Mouse (Mus musculus) T-helper 17 cell (primary cell): Measurements from ENCODE around the gene St13.

Experiments used
- in situ Hi-C, 2 experiments: fragments of 300-600 bp; cut with MboI, MseI; formaldehyde crosslinking; loops; 1 replicate in 1 of 2; 2 replicates in 1 of 2; pipeline ENCODE4 v1.15.1; 2025; ENCODE audit warnings: high pct_unique_total_duplicates in 2 of 2

Gene St13

DNA sequence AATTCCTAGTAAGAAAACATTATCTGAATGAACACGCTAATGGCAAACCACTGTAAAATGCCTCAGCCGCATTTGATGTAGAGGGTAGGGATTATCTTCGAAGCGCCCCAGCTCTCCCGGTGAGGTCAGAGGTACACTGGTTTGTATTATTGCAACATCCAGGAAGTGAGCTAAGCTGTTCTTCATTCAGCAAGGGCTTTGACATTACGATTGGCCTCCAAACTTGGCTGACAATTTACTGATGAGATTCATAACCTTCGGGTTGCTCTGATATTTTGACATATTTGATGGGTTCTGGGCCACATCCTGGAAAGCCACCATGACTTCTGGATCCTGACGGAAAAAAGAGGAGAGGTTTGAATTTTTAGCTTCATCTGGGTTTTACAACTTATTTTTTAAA is 34.6 kb downstream of the St13 start:
- in situ Hi-C loops = loop anchor here in 1 of 2 experiments (10.0 kb wide), 1 partner anchor 270 kb away; no protein-coding TSS in a partner anchor

DNA sequence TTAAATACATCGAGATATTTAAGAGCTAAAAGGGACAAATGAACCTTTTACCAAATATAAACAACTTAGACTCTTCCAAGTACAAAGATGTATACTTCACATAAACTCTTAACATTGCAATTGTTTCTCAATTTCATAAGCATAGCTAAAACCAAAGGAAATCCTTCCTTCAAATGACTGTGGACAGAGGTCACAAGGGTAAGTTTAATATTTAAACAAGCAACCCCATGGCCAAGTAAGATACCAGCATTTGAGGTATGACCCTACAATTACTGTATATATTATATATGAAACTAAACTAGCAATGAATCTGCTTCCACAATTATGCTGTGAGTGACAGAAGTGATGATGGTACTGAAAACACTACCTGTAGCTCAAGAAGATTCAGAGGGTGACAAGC is 35.6 kb downstream of the St13 start:
- in situ Hi-C loops = loop anchor here in 1 of 2 experiments (10.0 kb wide), 1 partner anchor 271 kb away; no protein-coding TSS in a partner anchor

DNA sequence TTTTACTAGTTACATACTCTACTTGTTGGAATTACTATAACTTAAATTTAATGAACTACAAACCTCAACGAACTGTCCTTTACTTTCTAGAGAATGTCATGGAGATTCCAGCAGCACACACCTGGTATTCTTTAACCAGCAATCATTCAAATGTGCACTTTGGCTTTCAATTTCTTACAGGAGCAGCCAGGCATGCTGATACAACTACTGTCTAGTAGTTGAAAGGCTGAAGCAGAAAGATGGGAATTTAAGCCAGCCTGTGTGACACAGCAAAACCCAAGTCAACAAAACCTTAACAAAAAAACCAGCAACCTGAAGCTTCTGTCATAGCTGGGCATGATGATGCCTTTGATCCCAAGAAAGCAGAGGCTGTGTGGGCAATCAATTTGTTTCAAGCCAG is 37.4 kb downstream of the St13 start:
- in situ Hi-C loops = loop anchor here in 1 of 2 experiments (10.0 kb wide), 1 partner anchor 272 kb away; no protein-coding TSS in a partner anchor

DNA sequence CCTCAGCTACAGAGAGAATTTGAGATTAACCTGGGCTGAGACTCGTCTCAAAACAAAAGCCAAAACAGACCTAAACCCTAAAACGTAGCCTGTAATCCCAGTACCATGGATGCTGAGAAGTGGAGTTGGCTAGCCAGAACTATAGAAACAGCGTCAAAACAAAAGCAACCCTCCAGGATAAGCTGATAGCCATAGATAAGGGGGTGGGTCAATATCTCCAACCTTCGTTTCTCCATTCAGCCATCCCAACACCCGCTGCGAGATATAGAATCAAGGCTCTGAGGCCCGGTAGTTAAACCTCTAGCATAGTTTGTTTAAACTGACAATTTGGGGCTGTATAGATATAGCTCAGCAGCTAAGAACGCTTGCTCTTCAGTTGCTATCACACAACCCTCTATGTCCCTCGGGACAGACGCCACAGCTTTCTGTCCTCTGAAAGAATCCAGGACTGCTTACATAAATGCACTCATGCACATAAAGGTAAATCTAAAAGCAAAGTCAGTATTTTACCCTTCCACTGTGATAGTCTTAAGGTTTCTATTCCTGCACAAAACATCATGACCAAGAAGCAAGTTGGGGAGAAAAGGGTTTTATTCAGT is 38.4 kb downstream of the St13 start:
- in situ Hi-C loops = loop anchor here in 1 of 2 experiments (10.0 kb wide), 1 partner anchor 273 kb away; no protein-coding TSS in a partner anchor

DNA sequence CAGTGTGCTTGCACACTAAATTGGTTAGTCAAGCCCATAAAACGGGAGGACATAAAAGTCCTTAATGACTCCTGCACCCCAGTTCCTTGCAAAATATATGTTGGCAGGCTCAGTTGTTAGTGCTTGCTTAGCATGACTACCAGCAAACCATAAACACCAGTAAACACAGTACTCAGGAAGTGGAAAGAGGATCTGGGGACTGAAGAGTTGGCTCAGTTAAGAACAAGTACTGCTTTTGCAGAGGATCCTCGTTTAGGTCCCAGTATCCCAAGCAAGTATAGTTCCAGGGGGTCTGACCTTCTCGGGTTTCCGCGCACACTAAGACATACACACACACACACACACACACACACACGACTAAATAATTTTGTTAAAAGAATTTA is 38.9 kb downstream of the St13 start:
- in situ Hi-C loops = loop anchor here in 1 of 2 experiments (10.0 kb wide), 1 partner anchor 274 kb away; no protein-coding TSS in a partner anchor

DNA sequence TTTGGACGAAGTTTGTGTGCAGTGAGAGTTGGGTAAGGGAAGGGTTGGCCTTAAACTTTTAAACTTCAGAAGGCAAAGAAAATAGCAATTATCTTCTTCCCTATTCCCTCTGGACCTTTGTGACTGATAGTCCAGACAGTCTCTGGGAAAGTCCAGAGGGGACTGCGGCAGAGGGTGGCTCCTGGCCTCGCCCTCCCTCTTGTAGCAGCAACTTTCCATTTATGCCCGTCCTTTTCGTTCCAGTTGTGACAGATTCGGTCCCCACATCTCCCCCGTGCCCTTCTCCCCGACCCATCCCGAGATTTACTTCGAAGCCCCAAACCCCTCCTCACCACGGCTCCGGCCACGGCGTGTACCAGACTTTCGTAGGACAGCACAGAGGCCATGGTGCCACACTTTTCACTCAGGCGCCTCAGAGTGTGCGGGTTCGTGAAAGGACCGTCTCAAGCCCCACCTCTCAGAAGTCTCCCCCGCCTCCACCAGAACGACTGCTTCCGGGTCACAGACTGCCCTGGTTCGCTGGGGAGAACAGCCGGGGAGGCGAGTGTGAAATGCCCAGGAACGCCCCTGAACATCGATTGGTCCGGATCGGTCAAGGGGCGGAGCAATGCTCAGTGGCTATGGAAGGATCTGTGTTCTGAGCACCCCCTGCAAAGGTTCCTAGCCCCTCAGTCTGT is 39.4 kb downstream of the St13 start, which contains the start of gene Slc25a17:
TSS of gene Slc25a17 (minus strand) at position 468 of the 677 bp plus-strand sequence.
- in situ Hi-C loops = loop anchor here in 1 of 2 experiments (10.0 kb wide), 1 partner anchor 274 kb away; no protein-coding TSS in a partner anchor

DNA sequence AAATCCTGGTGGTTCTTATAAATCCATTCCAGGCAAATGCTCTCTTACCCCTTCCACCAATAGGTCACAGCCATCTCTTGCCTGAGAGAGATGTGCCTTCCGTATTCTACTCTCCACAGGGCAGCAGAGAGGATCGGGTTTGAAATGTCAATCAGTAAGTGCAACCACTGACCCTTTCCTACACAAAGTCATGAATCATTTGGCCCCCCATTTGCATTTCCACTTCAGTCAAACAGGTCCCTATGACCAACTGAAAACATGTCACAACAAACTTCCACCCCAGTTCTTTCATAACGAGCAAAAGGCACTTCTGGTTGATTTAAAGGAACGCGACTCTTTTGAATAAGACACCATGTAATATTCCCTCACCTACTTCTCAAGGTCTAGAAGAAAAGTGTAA is 40.5 kb downstream of the St13 start:
- in situ Hi-C loops = loop anchor here in 1 of 2 experiments (10.0 kb wide), 1 partner anchor 1125 kb away; the partner anchor contains the start of genes AC140267.1 and Mief1

DNA sequence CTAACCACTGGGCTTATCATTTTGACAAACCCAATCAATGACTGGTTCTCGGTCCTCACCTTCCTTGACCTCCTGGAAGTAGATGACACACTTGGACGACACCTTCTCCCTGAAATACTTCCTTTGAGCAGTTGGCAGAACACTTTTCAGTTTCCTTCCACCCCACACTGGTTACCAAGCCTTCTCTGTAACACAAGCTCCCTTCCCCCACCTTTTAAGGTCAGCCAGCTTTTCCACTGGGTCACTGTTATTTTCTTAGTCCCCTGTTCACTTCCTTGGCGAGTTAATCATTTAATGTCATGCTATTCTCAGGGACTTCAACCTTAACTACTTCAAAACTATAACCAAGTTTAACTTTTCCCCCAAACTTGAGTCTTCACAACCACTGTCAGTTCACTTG is 40.9 kb downstream of the St13 start:
- in situ Hi-C loops = loop anchor here in 1 of 2 experiments (10.0 kb wide), 1 partner anchor 1124 kb away; the partner anchor contains the start of genes AC140267.1 and Mief1

DNA sequence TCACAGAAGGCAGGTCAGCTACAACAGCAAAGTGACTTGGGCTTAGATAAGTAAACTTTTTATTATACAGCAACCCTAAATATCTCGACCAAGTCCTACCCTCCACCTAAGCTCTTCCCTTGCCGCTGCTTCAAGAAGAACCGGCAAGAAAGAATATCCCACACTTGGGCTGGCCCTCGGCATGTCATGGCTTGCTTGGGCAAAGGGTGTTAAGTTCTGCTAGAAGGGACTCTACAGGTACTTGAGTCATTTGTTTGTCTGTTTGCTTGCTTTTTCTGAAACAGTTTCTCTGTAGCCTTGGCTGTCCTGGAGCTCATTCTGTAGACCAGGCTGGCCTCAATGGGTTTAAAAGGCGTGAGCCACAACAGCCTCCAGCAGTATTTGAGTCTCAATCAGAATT is 42.9 kb downstream of the St13 start:
- in situ Hi-C loops = loop anchor here in 1 of 2 experiments (10.0 kb wide), 1 partner anchor 1122 kb away; the partner anchor contains the start of genes AC140267.1 and Mief1

DNA sequence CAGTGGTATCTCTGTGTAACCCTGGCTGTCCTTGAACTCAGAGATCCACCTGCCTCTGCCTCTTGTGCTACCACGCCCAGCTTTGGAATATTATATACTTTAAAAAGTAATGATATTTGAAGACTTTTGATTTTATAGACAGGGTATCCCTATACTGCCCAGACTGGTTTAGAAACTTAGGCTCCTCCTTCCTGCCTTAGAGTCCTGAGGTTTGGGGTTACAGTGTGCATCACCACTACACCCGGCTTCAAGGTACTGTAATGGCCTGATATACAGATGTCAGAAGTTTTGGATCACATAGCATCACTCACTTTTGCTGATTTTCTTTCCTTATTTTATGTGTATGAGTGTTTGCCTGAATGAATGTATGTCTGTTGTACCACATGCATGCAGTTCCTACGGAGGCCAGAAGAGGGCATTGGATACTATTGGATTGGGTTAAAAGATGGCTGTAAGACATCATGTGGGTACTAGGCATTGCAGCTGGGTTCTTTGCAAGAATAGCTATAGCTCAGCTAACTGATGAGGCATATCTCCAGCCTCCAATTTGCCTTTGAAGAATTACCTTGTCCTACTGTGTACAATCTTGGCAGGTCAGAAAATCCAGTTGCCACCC is 44.6 kb downstream of the St13 start:
- in situ Hi-C loops = loop anchor here in 1 of 2 experiments (10.0 kb wide), 1 partner anchor 1120 kb away; the partner anchor contains the start of genes AC140267.1 and Mief1

DNA sequence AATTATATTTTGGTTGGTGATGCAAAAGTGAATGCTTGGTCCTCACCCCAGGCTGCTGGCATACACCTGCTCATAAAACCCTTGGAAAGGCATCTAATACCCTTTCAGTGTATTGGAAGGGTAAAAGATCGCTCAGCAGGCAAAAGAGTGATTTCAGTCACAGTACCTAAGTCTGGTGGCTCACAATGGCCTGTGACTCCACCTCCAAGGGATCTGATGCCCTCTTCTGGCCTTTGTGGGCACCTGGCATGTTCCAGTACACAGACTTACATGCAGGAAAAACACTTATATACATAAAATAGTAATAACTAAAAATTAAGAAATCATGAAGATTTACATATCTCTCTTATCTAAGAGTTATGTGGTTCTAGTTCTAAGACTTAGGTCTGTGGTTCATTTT is 47.2 kb downstream of the St13 start:
- in situ Hi-C loops = loop anchor here in 1 of 2 experiments (10.0 kb wide), 1 partner anchor 1118 kb away; the partner anchor contains the start of genes AC140267.1 and Mief1

DNA sequence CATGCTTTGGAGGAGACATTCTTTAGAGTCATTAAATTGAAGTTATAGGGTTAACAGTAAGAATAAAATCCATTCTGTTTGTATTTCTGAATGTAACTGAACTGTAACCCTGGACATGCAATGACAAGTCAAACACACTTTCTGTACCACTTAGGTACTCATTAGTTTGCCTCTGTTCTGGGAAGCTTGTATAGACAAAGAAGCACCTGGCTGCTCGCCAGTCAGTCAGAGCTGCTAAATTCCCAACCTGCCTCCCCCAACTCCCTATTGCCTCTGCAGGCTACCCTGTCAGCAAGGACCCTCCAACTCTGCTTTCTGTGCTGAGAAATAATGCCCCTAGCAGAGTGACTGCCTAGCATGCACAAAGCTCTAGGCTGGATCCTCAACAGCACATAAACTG is 49.5 kb downstream of the St13 start:
- in situ Hi-C loops = loop anchor here in 1 of 2 experiments (10.0 kb wide), 1 partner anchor 1116 kb away; the partner anchor contains the start of genes AC140267.1 and Mief1

DNA sequence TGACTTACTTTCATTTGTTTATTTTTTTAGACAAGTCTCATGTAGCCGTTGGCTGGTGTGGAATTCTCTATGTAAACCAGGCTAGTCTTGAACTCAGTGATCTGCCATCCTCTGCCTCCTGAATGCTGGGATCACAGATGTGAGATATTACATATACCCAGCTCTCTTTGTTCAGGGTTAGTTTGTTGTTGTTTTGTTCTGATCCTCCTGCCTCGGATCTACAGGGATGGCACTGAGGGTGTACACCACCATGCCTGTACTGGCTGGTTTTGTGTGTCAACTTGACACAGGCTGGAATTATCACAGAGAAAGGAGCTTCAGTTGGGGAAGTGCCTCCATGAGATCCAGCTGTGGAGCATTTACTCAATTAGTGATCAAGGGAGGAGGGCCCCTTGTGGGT is 51.5 kb downstream of the St13 start:
- in situ Hi-C loops = no loop called here

DNA sequence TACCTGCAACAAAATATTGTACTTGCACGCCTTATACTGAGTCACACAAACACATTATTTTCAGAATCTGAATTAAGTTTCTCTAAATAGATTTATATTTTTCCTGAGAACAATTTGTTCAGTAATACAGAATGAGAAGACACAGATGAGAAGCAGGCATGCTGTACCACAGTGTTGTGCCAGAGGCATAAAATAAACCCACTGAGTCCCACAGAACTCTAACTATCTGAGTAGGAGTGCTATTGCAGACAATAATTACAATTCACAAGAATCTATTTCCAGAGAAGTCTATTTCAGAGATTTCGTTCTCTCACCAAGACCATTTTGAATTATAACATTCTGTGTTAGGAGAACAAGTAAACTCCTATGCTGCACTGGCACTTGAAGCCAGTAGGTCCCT is 52.4 kb downstream of the St13 start:
- in situ Hi-C loops = no loop called here

DNA sequence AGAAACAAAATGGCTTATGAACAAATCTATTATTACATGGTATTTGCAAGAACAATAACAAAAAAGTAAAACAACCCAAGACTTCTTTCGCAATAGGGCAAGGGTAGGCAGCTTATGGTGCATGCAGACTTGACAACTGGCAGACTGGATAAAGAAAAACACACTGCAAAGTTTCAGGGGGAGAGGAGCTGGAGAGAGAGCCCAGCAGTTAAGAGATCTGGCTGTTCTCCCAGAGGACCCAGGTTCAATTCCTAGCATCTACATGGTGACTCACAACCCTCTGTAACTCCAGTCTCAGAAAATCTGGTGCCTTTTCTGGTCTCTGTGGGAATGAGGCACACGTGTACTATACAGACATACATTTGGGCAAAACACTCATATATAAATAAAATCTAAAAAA is 58.5 kb downstream of the St13 start:
- in situ Hi-C loops = no loop called here

DNA sequence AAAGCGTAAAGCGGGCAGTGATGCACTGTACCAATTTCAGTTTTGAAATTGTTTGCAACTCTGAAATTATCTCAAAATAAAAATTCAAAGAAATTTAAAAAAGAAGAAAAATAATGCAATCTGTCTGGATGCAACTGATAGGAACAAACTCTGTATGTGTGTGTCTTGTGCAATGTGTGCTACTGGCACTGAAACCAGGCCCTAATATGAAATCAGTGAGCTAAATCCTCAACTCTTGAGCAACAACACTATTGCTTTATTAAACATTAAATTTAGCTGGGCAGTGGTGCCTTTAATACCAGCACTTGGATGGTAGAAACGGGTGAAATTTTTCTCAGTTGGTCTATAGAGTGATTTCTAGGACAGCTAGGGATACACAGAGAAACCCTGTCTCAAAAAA is 60.7 kb downstream of the St13 start:
- in situ Hi-C loops = loop anchor here in 1 of 2 experiments (10.0 kb wide), 1 partner anchor 1544 kb away; no protein-coding TSS in a partner anchor

DNA sequence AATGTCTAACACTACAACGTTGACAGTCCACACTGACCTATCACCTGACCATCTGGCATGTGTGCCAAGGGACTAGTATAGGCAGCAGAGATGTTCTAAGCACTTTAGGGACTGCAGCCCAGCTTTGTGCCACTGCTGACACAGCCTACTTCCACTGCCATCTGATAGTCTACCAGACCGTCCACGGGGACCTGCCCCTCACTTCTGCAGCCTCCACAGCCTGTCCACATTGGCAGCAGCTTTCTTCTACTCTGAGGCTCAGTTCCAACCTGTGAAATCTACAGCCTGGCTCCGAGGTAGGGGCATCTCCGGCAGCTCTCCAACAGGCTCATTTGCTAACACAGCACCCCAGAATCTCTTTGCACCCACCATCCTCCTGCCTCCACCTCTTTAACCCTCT is 63.4 kb downstream of the St13 start:
- in situ Hi-C loops = loop anchor here in 1 of 2 experiments (10.0 kb wide), 1 partner anchor 1542 kb away; no protein-coding TSS in a partner anchor

DNA sequence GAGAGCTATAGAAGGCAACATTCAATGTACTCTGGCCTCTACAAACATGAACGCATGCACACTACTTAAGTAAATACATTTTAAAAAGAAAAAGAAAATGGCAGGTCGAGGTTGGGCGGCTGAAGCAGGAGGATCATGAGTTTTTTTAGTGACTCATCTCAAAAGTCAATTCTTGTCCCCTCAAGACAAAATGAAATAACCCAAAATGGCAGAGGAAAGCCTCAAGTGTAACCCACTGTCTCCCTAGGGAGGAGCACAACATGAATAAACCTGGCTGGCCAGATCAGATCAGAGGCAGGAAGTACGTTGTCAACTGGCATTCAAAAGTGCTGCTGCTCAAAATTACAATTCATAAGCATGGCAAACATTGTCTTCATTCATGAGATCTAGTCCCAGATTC is 67.4 kb downstream of the St13 start:
- in situ Hi-C loops = loop anchor here in 1 of 2 experiments (5.0 to 10.0 kb wide), 2 partner anchors 60 to 1538 kb away; no protein-coding TSS in a partner anchor

DNA sequence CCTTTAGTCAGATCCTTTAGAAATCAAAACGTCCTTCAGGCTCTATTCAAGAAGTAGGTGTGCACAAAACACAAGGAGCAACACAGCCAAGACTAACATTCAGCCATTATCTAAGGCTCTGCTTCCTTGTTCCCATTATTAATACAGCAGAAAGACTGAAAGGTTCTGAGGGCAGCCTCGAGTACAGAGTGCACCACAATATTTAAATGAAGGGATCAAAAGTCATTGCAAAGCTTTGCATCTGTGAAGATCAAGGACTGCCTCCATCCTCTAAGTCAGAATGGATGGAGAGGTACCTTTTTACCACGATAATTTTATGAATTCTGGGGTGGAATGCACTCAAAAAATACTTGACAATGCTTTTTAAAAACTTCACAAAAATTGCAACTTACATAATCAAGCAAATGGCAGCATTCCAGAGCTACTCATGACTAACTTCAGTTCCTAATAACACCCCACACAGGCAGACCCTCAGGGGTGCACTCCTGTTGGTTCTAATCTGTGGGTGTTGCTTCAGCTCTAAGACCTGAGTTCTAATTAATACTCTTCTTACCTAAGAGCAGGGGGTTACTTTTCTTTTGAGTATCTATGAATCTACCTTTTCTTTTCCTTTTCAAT is 69.0 kb downstream of the St13 start:
- in situ Hi-C loops = loop anchor here in 1 of 2 experiments (5.0 to 10.0 kb wide), 2 partner anchors 59 to 1536 kb away; no protein-coding TSS in a partner anchor

DNA sequence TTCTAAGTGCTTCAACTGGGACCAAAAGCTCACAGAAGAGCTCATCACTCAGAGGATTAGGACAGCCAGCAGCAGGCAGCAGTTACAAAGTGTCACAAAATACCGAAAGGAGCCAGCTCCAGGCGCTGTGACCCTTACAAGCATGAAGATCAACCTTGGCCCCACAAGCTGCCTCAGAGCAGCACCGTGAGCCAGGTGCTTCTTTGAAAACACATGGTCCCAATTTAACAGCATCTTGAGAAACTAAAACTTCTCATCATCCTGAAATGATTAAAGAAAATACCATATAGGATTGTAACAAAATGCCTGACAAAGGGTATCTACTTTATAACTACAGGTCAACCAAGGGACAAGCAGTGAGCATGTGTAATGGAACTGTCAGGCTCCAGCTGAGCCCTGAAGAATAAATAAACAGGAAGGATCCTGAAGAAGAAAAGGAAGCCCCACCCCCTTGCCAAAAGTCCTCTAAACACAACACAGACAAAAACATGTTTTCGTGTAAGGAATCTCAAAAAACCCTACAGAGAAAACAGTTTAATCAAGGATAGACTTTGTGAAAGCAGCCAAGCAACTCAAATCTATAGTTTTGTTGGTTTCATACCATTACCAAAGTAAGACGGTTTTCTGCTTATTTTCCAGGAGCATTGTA is 70.0 kb downstream of the St13 start:
- in situ Hi-C loops = loop anchor here in 1 of 2 experiments (5.0 to 10.0 kb wide), 2 partner anchors 58 to 1535 kb away; no protein-coding TSS in a partner anchor
